Mouse (Mus musculus) left cerebral cortex, adult 2 months (tissue): ENCODE data around the gene Cdkal1. TPM values are rescaled to one million over a fixed set of nuclear protein-coding genes. Genes with fewer than 3 reads are reported as not detected.
A peak's percentile ranks its signal among the peaks of the same experiment; 100 is the strongest.

Experiments
- DNase-seq, 2 experiments: peaks; one replicate each; pipeline ENCODE4 v3.0.0; 2021 to 2022; ENCODE audit warnings: low spot score in 2 of 2, mixed read lengths in 1 of 2; ENCODE audit errors: extremely low spot score in 1 of 2
- H3K27ac ChIP-seq: fragments of 200-600 bp; 2 replicates; pipeline ENCODE4 v1.8.1; 2022
- H3K4me3 ChIP-seq: fragments of 200-600 bp; 2 replicates; pipeline ENCODE4 v1.8.1; 2022
- CTCF ChIP-seq: fragments of 200-600 bp; IDR thresholded peaks from 2 replicates; pipeline ENCODE4 v1.8.1; 2022; ENCODE audit warnings: antibody characterized with exemption, mild to moderate bottlenecking, moderate library complexity
- intact Hi-C: fragments of 180-260 bp; cut with DNase I; formaldehyde crosslinking; loops from one replicate; pipeline ENCODE4 v1.15.1; 2025
- total RNA-seq, 2 experiments: library from RNA; stranded (reverse); gene quantifications; 2 replicates each; pipeline ENCODE4 v1.2.3; 2021

Cdkal1 gene
- total RNA-seq, 2 experiments from 2014 or later = 23.2 to 23.8 TPM

DNA sequence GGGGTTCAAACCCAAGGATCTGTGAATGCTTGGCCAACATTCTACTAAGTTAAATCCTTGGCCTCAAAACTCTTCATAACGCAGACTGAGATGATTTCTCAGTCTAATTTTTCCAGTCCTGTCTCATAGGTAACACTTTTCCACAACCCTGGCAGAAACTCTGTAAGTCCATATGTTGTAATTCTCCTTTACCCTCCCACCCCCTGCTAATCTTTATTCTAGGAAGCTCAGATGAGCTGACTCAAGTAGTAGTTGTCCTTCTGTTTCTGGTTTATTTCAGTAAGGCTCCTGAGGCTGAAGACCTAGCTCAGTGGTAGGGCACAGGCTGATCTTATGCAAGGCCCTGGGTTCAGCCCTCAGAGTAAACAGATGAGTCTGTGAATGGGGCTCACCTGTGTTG, 537.8 kb downstream of the Cdkal1 start:
- DNase-seq = no peak
- Histone ChIP-seq H3K4me3 (no peak overlapping the region), H3K27ac (no peak overlapping the region)
- intact Hi-C loops = no loop called here
- no peak for TF ChIP-seq CTCF

DNA sequence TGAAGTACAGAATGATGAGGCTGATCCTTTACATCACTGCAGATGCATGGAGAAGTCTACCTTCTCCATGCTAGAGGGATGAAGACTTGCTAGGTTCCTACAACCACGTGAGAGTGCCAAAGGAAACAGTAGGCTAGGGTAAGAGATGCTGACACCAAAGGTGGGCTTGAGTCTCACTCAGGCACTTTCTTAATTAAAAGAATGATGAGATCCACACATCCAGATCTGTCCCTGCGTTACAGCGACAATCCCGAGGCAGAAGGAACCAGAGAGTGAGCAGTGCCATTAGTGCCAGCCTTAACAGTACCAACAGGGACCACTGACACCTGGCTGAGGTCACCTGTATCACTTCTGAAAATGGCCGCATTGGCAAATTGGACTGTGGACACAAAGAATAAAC, 539.2 kb downstream of the Cdkal1 start:
- H3K27ac ChIP-seq = no peak overlapping the region
- no peak for DNase-seq
- intact Hi-C loops = no loop called here

DNA sequence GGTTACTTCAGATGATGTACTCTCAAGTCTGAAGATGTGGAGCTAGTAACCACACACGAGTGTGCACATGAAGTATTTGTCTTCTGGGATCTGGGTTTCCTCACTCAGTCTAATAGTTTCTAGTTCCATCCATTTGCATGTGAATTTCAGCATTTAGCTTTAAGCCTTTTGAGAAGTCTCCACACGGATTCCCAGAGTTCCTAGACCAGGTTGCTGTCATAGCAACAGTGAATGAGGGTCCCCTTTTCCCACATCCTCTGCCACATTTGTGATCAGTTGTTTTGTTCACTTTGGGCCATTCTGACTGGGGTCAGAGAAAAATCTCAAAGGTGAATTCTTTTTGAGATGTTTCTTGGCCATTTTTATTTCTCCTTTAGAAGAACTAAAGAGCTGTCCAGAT, 543.4 kb downstream of the Cdkal1 start:
- no peak for TF ChIP-seq CTCF
- Histone ChIP-seq H3K27ac (no peak overlapping the region), H3K4me3 (no peak overlapping the region)
- intact Hi-C loops = no loop called here
- DNase-seq = no peak

More for the DNA sequence above, 539.2 kb downstream of the Cdkal1 start:
- H3K4me3 ChIP-seq = no peak overlapping the region
- no peak for TF ChIP-seq CTCF

DNA sequence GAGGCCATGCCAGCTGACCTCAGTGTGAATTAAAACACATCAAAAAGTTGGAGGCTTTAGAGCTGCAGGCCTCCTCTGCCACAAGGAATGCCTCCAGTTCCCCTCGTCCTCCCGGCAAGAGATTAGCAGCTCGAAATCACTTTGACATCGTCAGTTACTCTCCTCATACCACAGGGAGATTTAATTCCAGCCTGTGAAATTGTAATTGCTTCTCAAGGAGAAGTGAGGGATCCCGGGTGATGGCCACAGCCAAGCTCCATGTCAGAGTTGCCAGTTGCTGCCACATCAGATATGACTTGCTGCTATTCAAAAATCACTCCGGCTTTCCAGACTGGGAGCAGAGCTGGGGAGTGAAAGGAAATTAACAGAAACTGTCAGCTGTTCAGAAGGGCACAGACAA, 548.1 kb downstream of the Cdkal1 start:
- intact Hi-C loops = no loop called here
- no peak overlapping the region for H3K4me3 ChIP-seq
- no peak overlapping the region for H3K27ac ChIP-seq
- DNase-seq = no peak
- TF ChIP-seq CTCF = no peak

DNA sequence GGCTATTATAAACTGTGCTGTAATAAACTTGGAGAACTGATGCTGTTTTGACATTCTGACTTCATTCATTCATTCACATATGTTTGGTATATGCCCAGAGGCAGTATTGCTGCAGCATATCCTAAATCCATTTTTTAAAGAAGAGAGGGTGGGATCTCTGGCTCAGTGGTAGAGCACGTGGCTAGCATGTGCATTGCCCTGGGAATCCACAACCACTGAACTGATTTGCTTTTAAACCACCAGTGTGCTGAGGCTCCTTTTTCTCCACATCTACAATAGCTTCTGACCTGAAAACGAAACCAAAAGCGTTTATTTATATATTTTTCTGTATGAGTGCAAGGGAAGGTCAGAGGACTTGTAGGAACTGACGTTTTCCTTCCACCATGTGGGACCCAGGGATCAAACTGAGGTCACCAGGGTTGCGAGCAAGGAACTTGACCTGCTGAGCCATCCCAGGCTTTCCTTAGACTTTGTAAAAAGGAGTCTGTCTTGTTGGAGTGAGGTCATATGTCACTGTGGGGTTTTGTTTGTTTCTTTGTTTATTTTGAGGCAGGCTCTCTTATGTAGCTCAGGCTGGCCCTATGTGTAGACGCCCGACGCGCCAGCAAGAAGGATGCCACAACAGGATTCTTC, 562.8 kb downstream of the Cdkal1 start:
- Histone ChIP-seq H3K27ac (no peak overlapping the region), H3K4me3 (no peak overlapping the region)
- no peak for TF ChIP-seq CTCF
- intact Hi-C loops = no loop called here
- DNase-seq = no peak

DNA sequence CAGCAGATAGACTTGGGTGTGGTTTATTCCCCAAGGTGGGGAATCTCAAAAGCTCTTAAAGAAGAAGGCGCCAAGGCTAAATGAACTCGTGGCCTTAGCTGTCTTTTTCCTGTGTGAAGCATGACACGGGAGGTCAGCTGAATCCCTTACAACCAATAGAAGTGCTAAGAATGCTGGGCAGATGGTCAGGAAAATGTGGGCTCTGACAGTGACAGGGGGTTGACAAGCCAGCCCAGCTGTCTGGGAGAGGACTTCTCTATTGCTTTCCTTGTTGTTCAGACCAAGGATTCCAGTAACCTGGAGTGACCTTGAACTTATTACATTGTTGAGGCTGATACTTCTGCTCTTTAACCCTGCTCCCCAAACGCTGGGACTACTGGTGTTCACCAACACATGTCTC, 564.9 kb downstream of the Cdkal1 start:
- TF ChIP-seq CTCF = no peak
- no peak overlapping the region for H3K27ac ChIP-seq
- no peak for DNase-seq
- intact Hi-C loops = no loop called here
- no peak overlapping the region for H3K4me3 ChIP-seq

DNA sequence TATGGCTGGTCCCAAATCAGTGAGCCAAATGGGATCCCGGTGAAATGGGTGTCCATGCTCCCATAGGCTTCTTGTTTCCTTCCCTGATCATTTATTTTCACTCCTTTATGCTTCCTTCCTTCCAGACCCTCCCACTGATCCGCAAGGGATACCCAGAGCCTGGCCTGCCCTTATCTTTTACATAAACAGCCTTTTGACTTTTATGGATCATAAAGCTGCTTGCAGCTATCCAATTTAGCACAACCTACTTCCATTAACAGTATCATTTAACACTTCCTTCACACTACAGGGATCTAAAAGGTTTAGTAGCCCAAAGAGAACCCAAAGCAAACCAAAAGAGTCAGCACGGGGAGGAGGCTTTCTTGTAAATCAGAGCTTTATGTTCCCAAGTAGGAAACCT, 570.4 kb downstream of the Cdkal1 start:
- Histone ChIP-seq H3K27ac (no peak overlapping the region), H3K4me3 (no peak overlapping the region)
- intact Hi-C loops = no loop called here
- no peak for DNase-seq
- no peak for TF ChIP-seq CTCF

DNA sequence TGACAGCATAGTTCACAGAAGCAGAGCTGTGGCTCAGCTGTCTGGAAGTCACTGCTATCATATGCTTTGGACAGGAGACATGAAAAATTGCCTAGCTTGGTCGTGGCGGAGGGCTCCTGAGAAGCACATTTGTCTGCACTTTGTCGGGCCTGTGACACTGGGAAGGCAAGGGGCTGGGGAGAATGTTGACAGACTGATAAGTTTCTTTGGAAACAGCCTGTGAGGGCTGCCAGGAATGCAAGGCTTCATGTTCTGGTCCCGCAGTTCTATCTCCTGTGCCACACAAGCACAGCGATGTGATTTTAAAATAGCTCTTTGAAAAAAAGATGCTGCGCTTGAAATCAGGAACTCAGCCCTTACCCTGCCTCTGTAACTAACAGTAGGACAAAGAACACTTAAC, 573.9 kb downstream of the Cdkal1 start:
- no peak overlapping the region for H3K4me3 ChIP-seq
- intact Hi-C loops = no loop called here
- H3K27ac ChIP-seq = no peak overlapping the region
- TF ChIP-seq CTCF = no peak
- DNase-seq = no peak

DNA sequence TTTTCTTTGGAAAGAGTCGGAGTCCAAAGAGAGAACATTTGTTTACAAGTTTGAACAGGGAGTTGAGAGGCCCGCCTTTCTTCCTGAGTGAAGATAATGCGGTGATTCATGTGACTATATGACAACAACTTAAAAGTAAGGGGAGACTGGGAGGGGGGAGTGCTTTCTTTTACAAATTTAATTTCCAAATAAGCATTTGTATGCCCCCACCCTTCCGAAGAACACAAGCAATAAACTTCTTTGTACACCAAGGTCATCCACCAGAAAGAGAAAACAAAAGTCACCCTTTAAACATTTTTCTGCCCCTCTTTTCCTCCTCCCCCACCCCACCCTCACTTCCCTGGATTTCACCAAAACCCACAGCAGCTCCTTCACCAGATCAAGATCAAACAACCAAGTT, 577.3 kb downstream of the Cdkal1 start:
- no peak overlapping the region for H3K27ac ChIP-seq
- DNase-seq = no peak
- H3K4me3 ChIP-seq = no peak overlapping the region
- intact Hi-C loops = no loop called here
- no peak for TF ChIP-seq CTCF

DNA sequence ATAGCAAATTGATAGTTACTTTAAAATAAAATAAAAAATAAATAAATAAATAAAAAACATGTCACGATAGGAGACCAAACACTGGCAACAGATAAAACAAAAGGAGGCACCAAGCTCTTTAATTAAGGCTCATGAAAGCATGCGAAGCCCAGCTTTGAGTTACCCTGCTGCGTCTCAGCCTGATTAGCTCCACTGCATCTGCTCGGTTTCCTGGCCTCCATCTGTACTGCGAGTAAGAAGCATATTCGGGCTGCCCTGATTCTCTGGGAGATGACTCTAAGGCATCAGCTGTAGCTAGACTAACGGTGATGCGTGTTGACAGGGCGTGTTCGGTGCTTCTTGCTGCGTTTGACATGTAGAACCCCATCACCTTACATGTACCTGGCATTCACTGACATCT, 581.2 kb downstream of the Cdkal1 start:
- DNase-seq = peak in 1 of 2 experiments; percentile 18
- peak overlapping the region; percentile 64; the same call in 1 of the 2 replicates for H3K27ac ChIP-seq
- TF ChIP-seq CTCF = no peak
- H3K4me3 ChIP-seq = no peak overlapping the region
- intact Hi-C loops = no loop called here

DNA sequence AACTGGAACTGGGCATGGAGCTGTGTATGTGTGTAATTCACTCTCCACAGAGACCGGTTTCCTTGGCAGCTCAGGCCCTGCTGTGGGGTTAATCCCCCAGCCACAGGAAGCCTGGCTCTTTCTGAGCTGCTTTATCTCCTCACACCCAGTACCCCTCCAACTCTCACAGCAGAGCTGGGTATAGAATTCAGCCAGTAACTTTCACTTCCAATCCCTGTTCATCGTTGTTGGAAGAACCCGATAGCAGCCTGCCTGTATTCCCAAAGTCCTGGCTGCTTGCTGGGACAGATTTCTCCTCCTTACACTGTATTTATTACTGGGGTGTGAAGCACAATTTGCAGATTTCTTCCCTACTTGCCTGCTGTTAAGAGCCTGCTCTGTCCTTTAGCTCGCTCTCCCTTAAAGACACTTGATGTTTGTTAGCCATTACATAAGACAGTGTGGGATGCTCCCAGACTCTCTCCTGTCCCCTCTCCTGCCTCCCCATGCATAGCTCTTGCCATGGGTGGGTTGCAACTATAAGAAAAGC, 581.7 kb downstream of the Cdkal1 start:
- peak in 1 of 2 experiments; percentile 15 for DNase-seq
- TF ChIP-seq CTCF = no peak
- Histone ChIP-seq H3K4me3 (no peak overlapping the region), H3K27ac (peak overlapping the region; percentile 64)
- intact Hi-C loops = no loop called here

DNA sequence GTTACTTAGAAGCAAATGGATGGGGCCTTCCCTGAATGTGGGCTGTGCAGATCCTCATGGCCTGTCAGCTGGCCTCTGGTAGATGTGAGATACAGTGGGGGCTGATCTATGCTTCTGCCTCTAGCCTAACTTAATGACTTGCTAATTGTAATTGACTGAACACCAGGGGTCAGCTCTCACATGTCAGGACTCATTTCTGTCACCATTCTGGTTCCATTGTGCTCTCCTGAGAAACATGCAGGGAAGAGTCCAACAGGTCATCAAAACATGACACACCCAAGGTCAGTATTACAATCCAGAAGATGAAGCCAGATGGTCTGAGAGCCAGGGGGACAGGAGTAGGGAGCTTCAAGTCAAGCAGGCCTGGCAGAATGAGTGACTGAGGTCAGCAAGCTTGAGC, 584.0 kb downstream of the Cdkal1 start:
- DNase-seq = no peak
- no peak for TF ChIP-seq CTCF
- no peak overlapping the region for H3K4me3 ChIP-seq
- intact Hi-C loops = no loop called here
- no peak overlapping the region for H3K27ac ChIP-seq

DNA sequence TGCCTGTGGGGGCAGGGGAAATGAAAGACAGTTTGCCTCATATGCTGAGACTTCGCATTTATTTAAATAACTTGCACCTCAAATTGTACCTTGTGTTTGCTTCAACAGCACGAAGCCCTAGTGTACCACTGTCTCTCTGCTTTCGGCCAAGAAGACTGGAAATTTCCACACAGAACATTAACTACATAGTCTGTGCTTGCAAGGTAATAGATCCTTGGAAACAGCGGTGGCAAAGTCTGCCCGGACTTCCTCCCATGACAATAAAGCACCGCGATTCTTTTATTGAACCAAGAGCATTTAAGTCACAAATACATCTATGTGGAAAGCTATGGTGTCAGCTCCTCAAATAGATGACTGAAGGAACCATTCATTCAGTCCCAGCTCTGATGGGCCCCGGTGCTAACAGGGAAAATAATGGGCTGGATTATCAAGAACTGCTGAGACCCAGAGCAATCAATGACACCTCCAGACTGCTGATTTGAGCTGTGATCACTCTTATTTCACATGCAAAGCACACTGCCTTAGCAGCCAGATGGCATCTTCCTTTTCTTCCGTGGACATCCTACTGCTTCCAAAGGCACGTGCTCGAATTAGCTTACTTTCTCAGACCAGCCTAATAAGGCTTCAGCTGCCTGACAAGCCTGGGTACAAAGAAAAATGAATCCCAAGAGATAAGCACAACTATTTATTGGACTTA, 591.3 kb downstream of the Cdkal1 start:
- DNase-seq = no peak
- intact Hi-C loops = no loop called here
- no peak overlapping the region for H3K4me3 ChIP-seq
- no peak overlapping the region for H3K27ac ChIP-seq
- TF ChIP-seq CTCF = no peak
